Mouse (Mus musculus) stomach, embryonic 15.5 days (tissue): ENCODE measurements at regions not wholly inside any gene's neighbourhood (a gene's known extent, or its start where the extent isn't known, plus 50 kb on each side); places are given as distances from the start of the nearest gene placed in this dataset.

Source experiments
- ATAC-seq: fragments of 200-750 bp; cut with Nextera tagmentation; 2 replicates; pipeline ENCODE4 v1.8.0; 2017; ENCODE audit warnings: low read depth, moderate number of reproducible peaks, moderate TSS enrichment; ENCODE audit not compliant: insufficient read depth, low FRiP score
- H3K27ac ChIP-seq: fragments of 300-500 bp; sonication (generic); 2 replicates; pipeline ENCODE4 v1.5.1; 2015; ENCODE audit warnings: mild to moderate bottlenecking, inconsistent platforms
- H3K27me3 ChIP-seq: fragments of 300-500 bp; sonication (generic); replicated peaks from 2 replicates; pipeline ENCODE4 v1.6.1; 2015; ENCODE audit warnings: inconsistent platforms
- H3K36me3 ChIP-seq: fragments of 300-500 bp; sonication (generic); 2 replicates; pipeline ENCODE4 v1.6.1; 2015; ENCODE audit warnings: inconsistent platforms
- H3K4me1 ChIP-seq: fragments of 300-500 bp; sonication (generic); 2 replicates; pipeline ENCODE4 v1.6.1; 2015; ENCODE audit warnings: inconsistent platforms
- H3K4me2 ChIP-seq: fragments of 300-500 bp; sonication (generic); 2 replicates; pipeline ENCODE4 v1.6.1; 2015; ENCODE audit warnings: mild to moderate bottlenecking, inconsistent platforms
- H3K4me3 ChIP-seq: fragments of 300-500 bp; sonication (generic); replicated peaks from 2 replicates; pipeline ENCODE4 v1.5.1; 2015; ENCODE audit warnings: inconsistent platforms
- H3K9ac ChIP-seq: fragments of 300-500 bp; sonication (generic); 2 replicates; pipeline ENCODE4 v1.6.1; 2015; ENCODE audit warnings: inconsistent platforms
- H3K9me3 ChIP-seq: fragments of 300-500 bp; sonication (generic); 2 replicates; pipeline ENCODE4 v1.6.1; 2016; ENCODE audit warnings: inconsistent platforms
- WGBS: fragments of 180-500 bp; shearing (Covaris S2); methylation state at CpG from one replicate; pipeline ENCODE4 v1.1.7; 2015; 5-methylcytosine and 5-hydroxymethylcytosine counted together

GRCm38 (mm10) chr1:137648832-137649231 is 526.7 kb downstream of the Ptprc start:
- Histone ChIP-seq H3K27ac (no peak overlapping the region), H3K9me3 (no peaks in the 10 kb centered on the region), H3K4me2 (no peak overlapping the region), H3K27me3 (no peaks in the 10 kb centered on the region), H3K4me1 (no peaks in the 10 kb centered on the region; the same call in 1 of the 2 replicates), H3K36me3 (no peaks in the 10 kb centered on the region), H3K4me3 (no peak overlapping the region), H3K9ac (no peak overlapping the region)
- 85% methylated on average over 1 of the region's 1 CpGs for WGBS
- no peak for ATAC-seq

DNA sequence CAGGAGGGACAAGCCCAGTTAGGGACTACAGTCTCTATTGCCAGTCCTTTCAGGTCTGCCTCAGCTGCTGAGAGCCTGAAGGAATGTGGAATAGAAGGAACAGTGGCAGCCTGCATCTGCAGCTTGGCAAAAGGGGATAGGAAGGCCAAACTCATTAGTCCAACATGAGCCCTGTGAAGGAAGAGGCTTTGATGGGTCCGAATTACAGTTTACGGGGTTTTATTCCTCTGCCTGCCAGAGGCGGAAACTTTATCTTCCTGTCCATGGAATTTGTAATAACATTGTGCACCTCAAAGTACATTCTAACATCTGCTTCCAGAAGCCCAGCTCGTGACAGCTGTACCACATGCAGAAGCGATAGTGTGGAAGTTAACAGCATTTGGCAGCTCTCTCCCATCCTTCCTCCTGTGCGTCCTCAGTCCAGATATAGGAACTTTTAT is 530.9 kb downstream of the Ptprc start:
- 35% methylated on average over 6 of the region's 6 CpGs for WGBS
- peak; percentile 22; the same call in 1 of the 2 replicates for ATAC-seq
- Histone ChIP-seq H3K9me3 (no peaks in the 10 kb centered on the region), H3K36me3 (no peaks in the 10 kb centered on the region), H3K27ac (no peak overlapping the region), H3K4me3 (no peak overlapping the region), H3K27me3 (no peaks in the 10 kb centered on the region), H3K4me1 (no peaks in the 10 kb centered on the region), H3K4me2 (no peak overlapping the region), H3K9ac (no peak overlapping the region)

DNA sequence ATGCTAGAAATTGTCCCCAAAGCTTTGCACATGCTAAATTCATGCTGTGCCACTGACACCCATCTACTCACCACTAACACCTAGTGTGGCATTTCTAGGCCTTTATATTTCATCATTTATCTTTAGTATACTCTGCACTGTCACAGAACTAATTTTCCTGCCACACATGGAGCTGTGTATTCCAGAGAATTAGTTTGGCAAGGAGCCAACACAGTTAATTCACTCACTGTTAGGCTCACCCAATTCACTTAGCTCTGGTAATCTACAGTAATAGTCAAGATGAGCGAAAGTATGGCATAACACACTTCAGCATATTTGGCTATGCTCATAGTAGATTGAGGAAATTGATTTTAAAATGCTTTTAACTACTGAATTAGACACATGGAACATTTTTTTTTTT is 532.0 kb downstream of the Ptprc start:
- H3K9me3 ChIP-seq, result no peaks in the 10 kb centered on the region
- no peak overlapping the region for H3K4me2 ChIP-seq
- WGBS, result 85% methylated on average over 1 of the region's 1 CpGs
- H3K36me3 ChIP-seq, result no peaks in the 10 kb centered on the region
- no peak overlapping the region for H3K27ac ChIP-seq
- ATAC-seq, result no peak
- no peaks in the 10 kb centered on the region for H3K4me1 ChIP-seq
- H3K4me3 ChIP-seq, result no peak overlapping the region
- no peaks in the 10 kb centered on the region for H3K27me3 ChIP-seq
- no peak overlapping the region for H3K9ac ChIP-seq

DNA sequence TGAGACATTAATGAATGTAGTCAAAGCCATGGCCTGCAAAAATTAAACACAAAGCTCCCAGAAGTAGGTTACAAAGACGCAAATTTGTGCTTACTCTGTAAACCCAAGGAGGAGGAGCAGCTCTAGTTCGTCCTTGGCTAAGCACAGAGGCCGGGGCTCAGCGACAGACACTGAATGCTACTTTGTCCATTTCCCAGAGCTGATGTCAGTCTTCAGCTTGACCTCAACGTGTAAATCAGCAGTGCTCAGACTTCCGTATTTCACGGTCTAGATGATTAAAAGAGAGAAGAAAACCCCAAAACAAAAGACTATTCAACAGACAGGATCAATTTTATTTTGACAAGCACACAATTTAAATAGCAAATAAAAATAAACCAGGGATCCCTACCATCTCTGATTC is 534.7 kb downstream of the Ptprc start:
- Histone ChIP-seq H3K27me3 (no peaks in the 10 kb centered on the region), H3K4me1 (no peaks in the 10 kb centered on the region), H3K36me3 (no peaks in the 10 kb centered on the region), H3K4me3 (no peak overlapping the region), H3K27ac (no peak overlapping the region), H3K4me2 (no peak overlapping the region), H3K9ac (no peak overlapping the region), H3K9me3 (no peaks in the 10 kb centered on the region)
- ATAC-seq, result no peak
- WGBS, result 37% methylated on average over 7 of the region's 7 CpGs

GRCm38 (mm10) chr1:137636947-137637346 is 538.6 kb downstream of the Ptprc start:
- H3K4me3 ChIP-seq, result no peak overlapping the region
- no peaks in the 10 kb centered on the region for H3K4me1 ChIP-seq
- no peak overlapping the region for H3K4me2 ChIP-seq
- no peak for ATAC-seq
- no peaks in the 10 kb centered on the region for H3K27me3 ChIP-seq
- 38% methylated on average over 3 of the region's 3 CpGs for WGBS
- H3K27ac ChIP-seq, result no peak overlapping the region
- H3K9me3 ChIP-seq, result no peaks in the 10 kb centered on the region
- no peaks in the 10 kb centered on the region for H3K36me3 ChIP-seq
- no peak overlapping the region for H3K9ac ChIP-seq

GRCm38 (mm10) chr1:137636321-137636944 is 539.1 kb downstream of the Ptprc start:
- 40% methylated on average over 3 of the region's 3 CpGs for WGBS
- H3K4me3 ChIP-seq, result no peak overlapping the region
- no peaks in the 10 kb centered on the region for H3K27me3 ChIP-seq
- H3K4me1 ChIP-seq, result no peaks in the 10 kb centered on the region
- H3K4me2 ChIP-seq, result no peak overlapping the region
- H3K9me3 ChIP-seq, result no peaks in the 10 kb centered on the region
- ATAC-seq, result no peak
- no peak overlapping the region for H3K27ac ChIP-seq
- H3K9ac ChIP-seq, result no peak overlapping the region
- H3K36me3 ChIP-seq, result no peaks in the 10 kb centered on the region

DNA sequence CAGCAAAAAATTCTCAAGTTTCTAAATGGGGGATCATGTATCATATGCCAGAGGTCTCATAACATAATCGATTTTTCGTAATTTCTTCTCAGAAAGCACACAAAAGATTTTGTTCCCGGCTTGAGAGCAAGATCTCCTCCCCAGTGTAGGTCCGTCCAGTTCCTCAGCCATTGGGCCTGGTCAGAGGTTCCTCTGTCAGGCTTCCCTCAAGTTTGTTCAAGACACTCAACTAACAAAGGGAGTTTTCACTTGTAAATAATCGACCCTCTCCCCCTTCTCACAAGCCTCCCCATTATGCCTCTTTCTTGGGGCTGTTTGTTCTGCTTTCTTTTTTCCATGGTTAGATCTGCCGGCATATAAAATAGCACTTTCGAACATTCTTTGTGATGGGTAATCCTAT is 539.7 kb downstream of the Ptprc start:
- Histone ChIP-seq H3K36me3 (no peaks in the 10 kb centered on the region), H3K9ac (no peak overlapping the region), H3K4me3 (no peak overlapping the region), H3K4me2 (no peak overlapping the region), H3K9me3 (no peaks in the 10 kb centered on the region), H3K4me1 (no peaks in the 10 kb centered on the region), H3K27ac (no peak overlapping the region), H3K27me3 (no peaks in the 10 kb centered on the region)
- ATAC-seq, result no peak
- 55% methylated on average over 7 of the region's 7 CpGs for WGBS

DNA sequence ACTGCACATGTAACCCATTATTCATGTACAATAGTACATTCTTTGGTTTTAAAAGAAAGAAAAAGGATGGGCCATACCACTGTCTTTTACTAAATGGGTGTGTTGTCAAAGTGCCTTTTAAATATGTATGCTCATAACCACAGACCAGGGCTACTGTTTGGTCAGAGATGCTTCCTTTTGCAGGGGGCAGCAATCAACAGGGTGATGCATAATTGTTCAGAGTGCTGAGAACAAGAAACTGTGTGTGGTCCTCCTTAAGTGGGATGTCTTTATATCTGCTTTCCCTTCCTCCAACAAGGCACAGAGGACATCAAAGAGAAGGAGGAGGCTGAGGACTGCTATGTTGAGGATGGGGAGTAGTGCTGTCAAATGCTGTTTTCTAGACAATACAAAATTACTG is 544.0 kb downstream of the Ptprc start:
- Histone ChIP-seq H3K9me3 (no peaks in the 10 kb centered on the region), H3K4me1 (no peaks in the 10 kb centered on the region), H3K27me3 (no peaks in the 10 kb centered on the region), H3K36me3 (no peaks in the 10 kb centered on the region), H3K9ac (no peak overlapping the region), H3K4me2 (no peak overlapping the region), H3K4me3 (no peak overlapping the region), H3K27ac (no peak overlapping the region)
- ATAC-seq, result no peak

- Histone ChIP-seq H3K27ac (no peak overlapping the region), H3K4me3 (no peak overlapping the region), H3K9me3 (no peaks in the 10 kb centered on the region)
Measured at GRCm38 (mm10) chr1:137620672-137621071, 554.8 kb downstream of the Ptprc start.

DNA sequence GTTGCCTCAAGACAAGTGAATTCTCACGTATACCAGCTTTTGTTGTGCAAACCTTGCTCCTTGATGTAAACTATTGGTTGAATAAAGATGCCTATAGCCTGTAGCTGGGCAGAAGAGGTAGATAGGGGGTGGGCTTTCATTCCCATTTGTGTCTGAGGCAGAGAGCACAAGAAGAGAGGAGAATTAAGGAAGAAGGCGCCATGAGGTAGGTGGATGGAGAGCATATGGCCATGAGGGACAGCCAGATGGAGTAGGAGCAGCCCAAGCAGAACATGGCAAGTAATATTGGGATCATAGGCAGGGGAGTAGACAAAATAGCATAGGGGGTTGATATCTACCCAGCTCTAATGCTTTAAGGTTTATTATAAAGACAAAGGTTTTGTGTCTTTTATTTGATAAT is 557.3 kb downstream of the Ptprc start:
- Histone ChIP-seq H3K4me2 (no peak overlapping the region), H3K4me1 (no peaks in the 10 kb centered on the region), H3K9me3 (no peaks in the 10 kb centered on the region), H3K27ac (no peak overlapping the region), H3K4me3 (no peak overlapping the region), H3K9ac (no peak overlapping the region), H3K36me3 (no peaks in the 10 kb centered on the region), H3K27me3 (no peaks in the 10 kb centered on the region)
- 83% methylated on average over 2 of the region's 2 CpGs for WGBS
- ATAC-seq, result no peak

More at GRCm38 (mm10) chr1:137620672-137621071, 554.8 kb downstream of the Ptprc start:
- Histone ChIP-seq H3K9ac (no peak overlapping the region), H3K36me3 (no peaks in the 10 kb centered on the region), H3K4me1 (no peaks in the 10 kb centered on the region), H3K4me2 (no peak overlapping the region), H3K27me3 (no peaks in the 10 kb centered on the region)
- WGBS, result 66% methylated on average over 5 of the region's 5 CpGs
- ATAC-seq, result no peak

- Histone ChIP-seq H3K36me3 (no peaks in the 10 kb centered on the region), H3K9me3 (no peaks in the 10 kb centered on the region), H3K4me2 (no peak overlapping the region), H3K4me1 (no peaks in the 10 kb centered on the region), H3K9ac (no peak overlapping the region), H3K27ac (no peak overlapping the region), H3K4me3 (no peak overlapping the region), H3K27me3 (no peaks in the 10 kb centered on the region)
- no peak for ATAC-seq
- WGBS, result 58% methylated on average over 5 of the region's 5 CpGs
Measured at GRCm38 (mm10) chr1:137617513-137617912, 558.0 kb downstream of the Ptprc start.

DNA sequence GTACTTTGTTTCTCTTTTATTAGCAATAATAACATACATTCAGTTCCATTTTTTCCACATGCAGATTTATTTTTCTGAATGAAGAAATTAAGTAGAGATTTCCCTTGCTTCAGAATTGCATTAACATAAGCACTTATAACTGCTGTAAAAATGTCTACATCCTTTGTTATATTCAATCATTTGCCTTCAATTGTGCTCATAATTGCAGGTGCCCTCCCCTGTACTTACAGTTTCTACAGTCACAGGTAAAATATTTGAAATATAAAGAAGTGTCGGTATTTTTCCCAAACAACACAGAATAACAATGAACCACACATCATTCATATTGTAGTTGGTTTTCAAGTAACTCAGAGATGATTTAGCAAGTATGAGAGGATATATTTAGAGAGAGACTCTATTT is 568.8 kb downstream of the Ptprc start:
- ATAC-seq, result no peak
- Histone ChIP-seq H3K9ac (no peak overlapping the region), H3K4me1 (no peaks in the 10 kb centered on the region), H3K9me3 (no peaks in the 10 kb centered on the region), H3K36me3 (no peaks in the 10 kb centered on the region), H3K27ac (no peak overlapping the region), H3K4me3 (no peak overlapping the region), H3K4me2 (no peak overlapping the region), H3K27me3 (no peaks in the 10 kb centered on the region)
- WGBS, result 91% methylated on average over 1 of the region's 1 CpGs
